Mouse (Mus musculus) urinary bladder, postnatal 4 days (tissue): ENCODE results near the gene Esyt1.
A peak's percentile ranks its signal among the peaks of the same experiment; 100 is the strongest.
"Not testable (repeated sequence)": the region's sequence is repeated elsewhere in the genome, so short reads cannot be mapped to it uniquely, and the experiment has no call there.

ENCODE experiments used
- DNase-seq, 2 experiments: peaks; one replicate each; pipeline ENCODE4 v3.0.0; 2021 to 2022; ENCODE audit warnings: low spot score in 2 of 2

The Esyt1 gene

GRCm38 (mm10) chr10:128505371-128505667, 20.4 kb downstream of the Esyt1 start:
- DNase-seq: not testable (repeated sequence)

- DNase-seq: no peak
Measured at GRCm38 (mm10) chr10:128504641-128505370, 20.9 kb downstream of the Esyt1 start.

- no peak for DNase-seq
Measured at GRCm38 (mm10) chr10:128504012-128504411, 21.7 kb downstream of the Esyt1 start.

GRCm38 (mm10) chr10:128503532-128503931, 22.1 kb downstream of the Esyt1 start:
- no peak for DNase-seq

GRCm38 (mm10) chr10:128502341-128502740, 23.3 kb downstream of the Esyt1 start:
- DNase-seq: no peak

- no peak for DNase-seq
Measured at GRCm38 (mm10) chr10:128499116-128499671, 26.5 kb downstream of the Esyt1 start.

GRCm38 (mm10) chr10:128498590-128498989, 27.1 kb downstream of the Esyt1 start, which contains the start of gene Myl6b:
TSS of gene Myl6b (minus strand) at chr10:128498685.
- peak; percentile 92 to 93 for DNase-seq

GRCm38 (mm10) chr10:128497134-128497737, 28.4 kb downstream of the Esyt1 start:
- DNase-seq: no peak

- DNase-seq: no peak
Measured at GRCm38 (mm10) chr10:128496509-128497077, 29.1 kb downstream of the Esyt1 start.

GRCm38 (mm10) chr10:128495903-128496302, 29.8 kb downstream of the Esyt1 start:
- DNase-seq: no peak

- no peak for DNase-seq
Measured at GRCm38 (mm10) chr10:128495270-128495669, 30.4 kb downstream of the Esyt1 start.

GRCm38 (mm10) chr10:128494667-128495245, 30.9 kb downstream of the Esyt1 start:
- no peak for DNase-seq

- DNase-seq: peak; percentile 97 to 99
Measured at GRCm38 (mm10) chr10:128493695-128494666, 31.7 kb downstream of the Esyt1 start, which contains the start of gene Myl6. TSS of gene Myl6 (minus strand) at chr10:128494145.

GRCm38 (mm10) chr10:128493319-128493694, 32.4 kb downstream of the Esyt1 start:
- no peak for DNase-seq

GRCm38 (mm10) chr10:128492633-128493311, 32.9 kb downstream of the Esyt1 start:
- peak in 1 of 2 experiments; percentile 69 for DNase-seq

GRCm38 (mm10) chr10:128492051-128492450, 33.6 kb downstream of the Esyt1 start:
- DNase-seq: not testable (repeated sequence)

GRCm38 (mm10) chr10:128491495-128491894, 34.2 kb downstream of the Esyt1 start:
- no peak for DNase-seq

- DNase-seq: no peak
Measured at GRCm38 (mm10) chr10:128490912-128491311, 34.8 kb downstream of the Esyt1 start.

- no peak for DNase-seq
Measured at GRCm38 (mm10) chr10:128490232-128490631, 35.4 kb downstream of the Esyt1 start.

GRCm38 (mm10) chr10:128489785-128490184, 35.9 kb downstream of the Esyt1 start:
- DNase-seq: no peak

GRCm38 (mm10) chr10:128489380-128489779, 36.3 kb downstream of the Esyt1 start:
- DNase-seq: no peak
